Mouse (Mus musculus): ENCODE data around the gene Thegl.
"Not testable (repeated sequence)": the region's sequence is repeated elsewhere in the genome, so short reads cannot be mapped to it uniquely, and the experiment has no call there.

The Thegl gene

DNA sequence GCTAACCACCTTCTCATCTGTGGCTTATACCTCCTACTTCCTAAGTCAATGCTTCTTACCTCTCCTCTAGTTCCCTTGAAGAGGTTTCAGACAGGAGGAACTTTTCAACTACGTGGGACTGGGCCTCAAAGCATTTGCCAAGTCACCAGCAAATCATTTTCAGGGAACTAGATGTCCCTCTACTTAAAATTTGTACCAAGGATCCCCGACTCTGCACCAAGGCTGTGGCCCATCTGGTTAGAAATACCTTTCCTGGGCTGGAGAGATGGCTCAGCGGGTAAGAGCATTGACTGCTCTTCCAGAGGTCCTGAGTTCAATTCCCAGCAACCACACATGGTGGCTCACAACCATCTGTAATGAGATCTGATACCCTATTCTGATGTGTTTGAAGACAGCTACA is 80.4 kb downstream of the Thegl start:
- DNase-seq = not testable (repeated sequence)

- no peak for DNase-seq
These were observed 81.9 kb downstream of the Thegl start for GRCm38 (mm10) chr5:77097686-77098085.

- DNase-seq = no peak
These were observed 83.1 kb downstream of the Thegl start for GRCm38 (mm10) chr5:77098874-77099273.

GRCm38 (mm10) chr5:77099317-77099996 is 83.6 kb downstream of the Thegl start:
- no peak for DNase-seq

GRCm38 (mm10) chr5:77099997-77100380 is 84.2 kb downstream of the Thegl start:
- no peak for DNase-seq

GRCm38 (mm10) chr5:77100691-77101090 is 84.9 kb downstream of the Thegl start:
- DNase-seq = no peak

DNA sequence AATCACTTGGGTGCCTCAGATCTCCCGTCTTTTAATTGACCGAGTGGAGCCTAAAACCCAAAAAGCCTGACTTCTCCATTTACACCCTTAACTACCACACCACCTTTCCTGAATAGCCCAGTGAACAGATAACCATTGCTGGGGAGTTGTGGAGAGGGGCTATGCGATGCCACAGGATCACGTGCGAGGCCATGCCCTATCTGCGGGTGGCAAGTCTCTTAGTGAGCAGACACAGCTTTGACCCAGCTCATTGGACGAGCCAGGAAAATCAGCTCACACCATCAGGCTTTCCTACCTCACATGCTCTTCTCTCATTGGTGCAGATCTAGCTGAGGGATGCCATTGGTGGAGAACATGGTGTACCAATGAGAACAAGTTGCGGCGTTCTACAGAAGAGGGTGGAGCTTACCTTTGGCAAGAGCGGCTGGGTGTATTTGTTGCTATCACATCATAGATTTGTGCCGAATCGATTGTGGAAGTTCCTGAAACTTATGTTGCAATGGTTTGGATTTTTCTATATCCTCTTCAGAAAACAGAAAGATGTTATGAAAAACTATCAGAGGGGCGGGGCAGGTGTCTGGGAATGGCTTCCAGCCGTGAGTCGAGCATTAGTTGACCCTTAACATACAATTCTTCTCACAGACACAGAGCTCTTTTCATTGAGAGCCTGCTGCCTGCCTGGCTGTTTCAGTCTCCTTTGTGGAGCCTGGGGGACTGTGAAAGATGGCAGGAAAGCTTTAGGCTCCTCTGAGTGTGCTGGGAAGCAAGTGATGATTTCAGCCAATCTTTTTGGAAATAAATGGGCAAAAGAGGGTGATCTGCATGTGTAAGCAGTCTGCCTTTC is 86.9 kb downstream of the Thegl start:
- no peak for DNase-seq

- no peak for DNase-seq
These were observed 91.5 kb downstream of the Thegl start for GRCm38 (mm10) chr5:77107146-77107822.

GRCm38 (mm10) chr5:77108806-77109205 is 93.0 kb downstream of the Thegl start:
- DNase-seq = no peak

GRCm38 (mm10) chr5:77109814-77110213 is 94.0 kb downstream of the Thegl start:
- no peak for DNase-seq
